Mouse (Mus musculus) hindbrain, embryonic 12.5 days (tissue): ENCODE results near the gene Adcyap1r1. TPM values are rescaled to one million over a fixed set of nuclear protein-coding genes. Genes with fewer than 3 reads are reported as not detected.

ENCODE experiments used
- ATAC-seq: fragments of 200-750 bp; cut with Nextera tagmentation; 2 replicates; pipeline ENCODE4 v1.8.0; 2017; ENCODE audit warnings: moderate TSS enrichment; ENCODE audit not compliant: low FRiP score
- H3K27ac ChIP-seq: fragments of 300-500 bp; sonication (generic); 2 replicates; pipeline ENCODE4 v1.5.1; 2016; ENCODE audit warnings: mild to moderate bottlenecking
- H3K27me3 ChIP-seq: fragments of 300-500 bp; sonication (generic); 2 replicates; pipeline ENCODE4 v1.6.1; 2016; ENCODE audit warnings: mild to moderate bottlenecking
- H3K36me3 ChIP-seq: fragments of 300-500 bp; sonication (generic); 2 replicates; pipeline ENCODE4 v1.6.1; 2016; ENCODE audit warnings: mild to moderate bottlenecking
- H3K4me1 ChIP-seq: fragments of 300-500 bp; sonication (generic); 2 replicates; pipeline ENCODE4 v1.6.1; 2016
- H3K4me2 ChIP-seq: fragments of 300-500 bp; sonication (generic); replicated peaks from 2 replicates; pipeline ENCODE4 v1.6.1; 2016; ENCODE audit warnings: mild to moderate bottlenecking
- H3K4me3 ChIP-seq: fragments of 300-500 bp; sonication (generic); 2 replicates; pipeline ENCODE4 v1.5.1; 2016; ENCODE audit warnings: mild to moderate bottlenecking
- H3K9ac ChIP-seq: fragments of 300-500 bp; sonication (generic); 2 replicates; pipeline ENCODE4 v1.6.1; 2016; ENCODE audit warnings: mild to moderate bottlenecking, moderate library complexity
- H3K9me3 ChIP-seq: fragments of 300-500 bp; sonication (generic); replicated peaks from 2 replicates; pipeline ENCODE4 v1.6.1; 2016; ENCODE audit warnings: mild to moderate bottlenecking
- WGBS: fragments of 180-500 bp; shearing (Covaris S2); methylation state at CpG from one replicate; pipeline ENCODE4 v1.1.7; 2016; 5-methylcytosine and 5-hydroxymethylcytosine counted together
- polyA plus RNA-seq: library from polyadenylated mRNA; unstranded; fragments of >200 nt; fragmentation: Nextera tagmentation; extraction: Ambion mirVana; gene quantifications from 2 replicates; pipeline ENCODE4 v1.2.1, GENCODE M21; 2016

Adcyap1r1 gene
- polyA plus RNA-seq, 1 experiment from 2014 or later = 44.5 TPM

DNA sequence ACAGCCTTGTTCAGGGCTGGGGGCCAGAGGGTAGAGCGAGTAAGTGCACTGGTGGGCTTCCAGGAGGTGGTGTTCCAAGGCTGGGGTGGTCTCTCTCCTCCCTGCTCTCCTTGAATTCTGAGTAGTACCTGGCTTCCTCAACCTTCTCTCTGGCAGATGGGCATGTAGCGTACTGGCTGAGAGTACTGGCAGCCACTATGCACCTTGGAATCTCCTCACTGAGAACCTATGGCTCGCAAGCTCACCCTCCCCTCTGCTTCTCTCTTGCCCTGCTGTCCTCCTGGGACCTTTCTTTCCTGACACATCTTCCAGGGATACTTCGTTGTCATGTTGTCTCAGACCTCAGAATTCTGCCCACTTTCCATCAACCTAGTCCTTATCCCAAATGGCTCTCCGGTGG is 3.9 kb downstream of the Adcyap1r1 start:
- Histone ChIP-seq H3K4me3 (no peak overlapping the region), H3K4me1 (peaks cover 47% of the 10 kb centered on the region), H3K36me3 (peaks cover 6% of the 10 kb centered on the region; the same call in 1 of the 2 replicates), H3K4me2 (peak overlapping the region; percentile 96), H3K27me3 (peaks cover 12% of the 10 kb centered on the region), H3K27ac (no peak overlapping the region), H3K9ac (no peak overlapping the region), H3K9me3 (no peaks in the 10 kb centered on the region)
- WGBS = 90% methylated on average over 5 of the region's 5 CpGs
- no peak for ATAC-seq

DNA sequence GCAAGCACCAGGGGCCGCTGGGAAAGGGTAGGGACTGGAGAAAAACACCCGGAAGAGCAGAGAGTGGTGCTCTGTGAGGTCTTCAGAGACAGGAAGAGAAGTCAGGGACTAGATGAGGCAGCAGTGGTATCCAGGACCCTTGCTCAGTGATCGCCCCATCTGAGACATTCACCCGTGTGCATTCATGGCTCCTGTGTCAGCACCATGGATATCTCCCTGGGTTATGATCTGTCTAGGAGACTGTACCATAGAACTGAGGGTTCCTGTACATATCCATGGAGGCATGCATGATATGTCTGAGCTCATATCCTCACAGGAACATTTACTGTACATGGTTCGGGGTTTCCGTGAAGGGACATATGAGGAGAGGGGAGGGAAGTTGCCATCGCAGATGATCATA is 5.9 kb downstream of the Adcyap1r1 start:
- H3K27me3 ChIP-seq = peaks cover 8% of the 10 kb centered on the region
- WGBS = 77% methylated on average over 7 of the region's 7 CpGs
- H3K4me1 ChIP-seq = peaks cover 44% of the 10 kb centered on the region
- H3K9ac ChIP-seq = no peak overlapping the region
- H3K4me2 ChIP-seq = no peak overlapping the region
- no peak overlapping the region for H3K4me3 ChIP-seq
- H3K9me3 ChIP-seq = no peaks in the 10 kb centered on the region
- no peak overlapping the region for H3K27ac ChIP-seq
- H3K36me3 ChIP-seq = peaks cover 13% of the 10 kb centered on the region
- ATAC-seq = no peak

DNA sequence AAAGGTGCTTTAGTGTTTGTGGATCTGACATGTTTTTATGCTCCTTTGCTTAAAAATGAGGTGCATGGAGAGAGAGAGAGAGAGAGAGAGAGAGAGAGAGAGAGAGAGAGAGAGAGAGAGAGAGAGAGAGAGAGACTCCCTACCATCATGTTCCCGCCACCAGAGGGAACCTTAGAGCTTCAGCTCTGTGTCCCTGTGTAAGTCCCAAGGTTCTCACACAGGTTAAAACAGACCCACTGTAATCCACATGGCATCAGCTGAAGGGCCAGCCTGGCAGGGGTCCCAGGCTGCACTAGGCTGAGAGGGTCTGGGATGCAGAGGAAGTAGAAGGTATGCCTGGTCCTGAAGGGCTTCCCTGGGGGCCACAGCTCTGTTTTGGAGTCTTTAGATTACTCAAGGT is 6.4 kb downstream of the Adcyap1r1 start:
- Histone ChIP-seq H3K4me1 (peaks cover 40% of the 10 kb centered on the region), H3K9me3 (no peaks in the 10 kb centered on the region)
- ATAC-seq = no peak

DNA sequence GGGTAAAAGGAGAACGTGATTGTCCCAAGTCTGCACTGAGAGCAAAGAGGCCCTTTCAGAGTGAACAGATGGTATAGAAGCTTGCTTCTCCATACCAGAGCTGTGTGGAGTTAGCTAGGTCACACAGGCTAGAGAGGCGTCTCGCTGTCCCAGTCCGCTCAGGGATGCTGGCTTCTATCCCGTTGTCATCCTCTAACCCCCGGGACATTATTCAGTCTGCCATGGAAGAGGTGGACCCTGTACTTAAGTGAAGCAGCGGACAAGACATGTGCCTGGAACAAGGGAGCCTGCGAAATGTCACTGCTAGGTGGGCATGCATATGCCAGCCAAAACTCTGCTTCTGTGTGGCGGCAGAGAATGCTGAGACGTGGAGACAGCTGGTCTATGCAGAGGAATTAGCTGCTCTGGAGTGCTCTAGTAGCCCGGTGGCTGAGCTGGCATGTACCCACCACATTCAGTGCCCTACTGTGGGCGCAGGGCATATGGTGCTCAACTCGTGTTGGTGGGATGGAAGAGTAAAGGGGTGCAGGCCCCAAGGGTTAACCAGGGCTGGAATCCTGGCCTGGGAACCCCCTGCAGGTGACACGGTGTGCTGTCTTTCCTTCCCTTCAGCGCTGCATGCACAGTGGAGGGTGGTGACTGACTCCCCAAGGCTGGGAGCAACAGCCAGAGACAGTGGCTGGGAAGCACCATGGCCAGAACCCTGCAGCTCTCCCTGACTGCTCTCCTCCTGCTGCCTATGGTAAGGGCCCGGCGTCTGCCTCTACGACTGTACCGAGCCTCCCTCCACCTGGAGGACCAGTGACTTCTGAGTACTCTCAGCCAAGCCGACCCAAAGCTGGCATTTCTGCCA is 8.0 kb downstream of the Adcyap1r1 start:
- H3K9ac ChIP-seq = no peak overlapping the region
- H3K4me3 ChIP-seq = no peak overlapping the region
- no peak overlapping the region for H3K27ac ChIP-seq
- peaks cover 18% of the 10 kb centered on the region for H3K36me3 ChIP-seq
- ATAC-seq = no peak
- H3K4me1 ChIP-seq = peaks cover 30% of the 10 kb centered on the region
- H3K4me2 ChIP-seq = no peak overlapping the region
- 86% methylated on average over 20 of the region's 20 CpGs for WGBS
- no peaks in the 10 kb centered on the region for H3K9me3 ChIP-seq
- no peaks in the 10 kb centered on the region; the same call in 1 of the 2 replicates for H3K27me3 ChIP-seq

More for the DNA sequence above, 6.4 kb downstream of the Adcyap1r1 start:
- H3K27me3 ChIP-seq = peaks cover 8% of the 10 kb centered on the region
- H3K36me3 ChIP-seq = peaks cover 16% of the 10 kb centered on the region
- no peak overlapping the region for H3K4me3 ChIP-seq
- no peak overlapping the region for H3K27ac ChIP-seq
- H3K4me2 ChIP-seq = no peak overlapping the region
- H3K9ac ChIP-seq = no peak overlapping the region
- WGBS = 50% methylated on average over 1 of the region's 1 CpGs

DNA sequence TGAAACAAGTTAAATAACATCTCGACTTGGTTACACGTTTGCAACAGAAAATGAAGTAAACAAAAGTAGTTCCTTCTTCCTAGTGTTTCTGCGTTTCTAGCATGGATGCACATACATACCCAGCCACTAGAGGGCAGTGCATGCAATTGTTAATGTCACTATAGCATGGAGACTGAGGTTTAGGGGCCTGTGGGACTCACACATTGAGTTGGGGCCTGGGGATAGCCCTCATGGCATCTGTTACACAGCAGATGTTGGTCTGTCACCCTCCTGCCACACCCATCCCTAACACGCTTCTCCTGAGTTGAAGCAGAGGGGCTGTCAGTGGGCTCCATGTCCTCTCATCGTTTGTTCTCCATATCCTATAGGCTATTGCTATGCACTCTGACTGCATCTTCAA is 9.4 kb downstream of the Adcyap1r1 start:
- no peaks in the 10 kb centered on the region for H3K9me3 ChIP-seq
- no peaks in the 10 kb centered on the region for H3K27me3 ChIP-seq
- peaks cover 18% of the 10 kb centered on the region for H3K36me3 ChIP-seq
- H3K4me2 ChIP-seq = no peak overlapping the region
- no peak overlapping the region for H3K4me3 ChIP-seq
- WGBS = 69% methylated on average over 5 of the region's 5 CpGs
- no peak for ATAC-seq
- no peak overlapping the region for H3K9ac ChIP-seq
- H3K27ac ChIP-seq = no peak overlapping the region
- peaks cover 27% of the 10 kb centered on the region for H3K4me1 ChIP-seq

DNA sequence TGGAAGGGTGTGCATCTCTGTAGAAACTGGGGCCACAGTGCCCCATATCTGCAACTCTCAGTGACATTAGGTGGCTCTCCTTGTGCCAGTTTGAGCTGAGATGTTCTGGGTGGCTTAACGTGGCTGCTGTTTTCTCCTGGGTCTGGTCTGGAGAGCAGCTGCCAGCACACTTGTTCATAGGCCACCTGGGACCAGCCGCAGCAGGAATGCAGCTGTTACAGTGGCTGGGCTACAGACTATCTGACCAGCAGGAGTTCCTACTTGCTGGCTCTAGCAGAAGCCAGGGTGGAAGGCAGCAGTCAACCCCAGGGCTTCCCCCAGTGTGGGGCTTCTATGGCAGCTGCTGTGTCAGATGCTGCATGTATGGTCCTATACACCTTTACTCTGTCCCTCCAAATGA is 9.9 kb downstream of the Adcyap1r1 start:
- ATAC-seq = no peak
- H3K9me3 ChIP-seq = no peaks in the 10 kb centered on the region
- H3K36me3 ChIP-seq = peaks cover 18% of the 10 kb centered on the region
- H3K4me1 ChIP-seq = peaks cover 29% of the 10 kb centered on the region
- WGBS = 68% methylated on average over 2 of the region's 2 CpGs
- H3K27me3 ChIP-seq = no peaks in the 10 kb centered on the region
- no peak overlapping the region for H3K9ac ChIP-seq
- H3K4me3 ChIP-seq = no peak overlapping the region
- no peak overlapping the region for H3K27ac ChIP-seq
- no peak overlapping the region for H3K4me2 ChIP-seq

DNA sequence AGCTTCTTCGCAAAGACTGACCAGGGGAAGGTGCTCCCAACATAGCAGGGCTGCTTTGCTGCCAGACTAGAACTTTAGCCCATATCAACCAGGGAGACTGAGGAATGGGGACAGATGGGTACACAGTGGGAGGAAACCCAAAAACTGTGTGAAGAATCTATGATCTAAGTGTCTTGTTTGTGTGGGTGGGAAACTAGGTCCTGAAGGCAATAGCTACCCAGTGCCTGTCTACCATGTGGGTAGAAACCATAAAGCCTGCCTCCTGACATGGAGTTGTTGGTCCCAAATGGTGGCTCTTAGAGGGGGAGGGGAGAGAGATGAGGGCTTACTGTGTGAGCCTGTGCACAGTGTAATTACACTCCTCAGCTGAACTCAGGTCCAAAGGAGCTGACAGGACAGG is 10.6 kb downstream of the Adcyap1r1 start:
- Histone ChIP-seq H3K4me3 (no peak overlapping the region), H3K27ac (no peak overlapping the region), H3K36me3 (peaks cover 18% of the 10 kb centered on the region), H3K9me3 (no peaks in the 10 kb centered on the region), H3K9ac (no peak overlapping the region), H3K4me2 (no peak overlapping the region), H3K4me1 (peaks cover 30% of the 10 kb centered on the region), H3K27me3 (no peaks in the 10 kb centered on the region)
- WGBS = 84% methylated on average over 1 of the region's 1 CpGs
- no peak for ATAC-seq

DNA sequence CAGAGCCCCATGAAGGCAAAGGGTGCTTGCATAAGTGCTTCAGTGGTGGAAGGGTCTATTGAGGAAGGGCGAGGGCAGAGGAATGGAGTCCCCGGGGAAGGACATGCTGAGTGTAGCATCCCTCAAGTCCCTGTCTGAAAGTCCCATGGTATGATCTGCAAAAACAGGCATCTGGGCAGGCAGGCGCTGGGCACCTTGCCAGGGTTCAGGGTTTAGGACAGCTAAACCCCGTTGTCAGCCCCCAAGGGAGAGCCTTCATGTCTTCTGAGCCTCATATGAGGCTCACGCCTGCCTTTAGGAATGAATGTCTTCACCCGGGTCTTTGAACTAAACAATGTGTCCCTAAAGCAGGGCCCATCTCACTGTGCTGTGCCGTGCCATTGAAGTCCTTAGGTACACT is 12.2 kb downstream of the Adcyap1r1 start:
- no peak overlapping the region for H3K4me3 ChIP-seq
- peaks cover 21% of the 10 kb centered on the region for H3K4me1 ChIP-seq
- ATAC-seq = no peak
- H3K27ac ChIP-seq = no peak overlapping the region
- no peaks in the 10 kb centered on the region for H3K27me3 ChIP-seq
- WGBS = 88% methylated on average over 7 of the region's 7 CpGs
- no peak overlapping the region for H3K9ac ChIP-seq
- no peaks in the 10 kb centered on the region for H3K9me3 ChIP-seq
- H3K4me2 ChIP-seq = no peak overlapping the region
- peaks cover 24% of the 10 kb centered on the region for H3K36me3 ChIP-seq

DNA sequence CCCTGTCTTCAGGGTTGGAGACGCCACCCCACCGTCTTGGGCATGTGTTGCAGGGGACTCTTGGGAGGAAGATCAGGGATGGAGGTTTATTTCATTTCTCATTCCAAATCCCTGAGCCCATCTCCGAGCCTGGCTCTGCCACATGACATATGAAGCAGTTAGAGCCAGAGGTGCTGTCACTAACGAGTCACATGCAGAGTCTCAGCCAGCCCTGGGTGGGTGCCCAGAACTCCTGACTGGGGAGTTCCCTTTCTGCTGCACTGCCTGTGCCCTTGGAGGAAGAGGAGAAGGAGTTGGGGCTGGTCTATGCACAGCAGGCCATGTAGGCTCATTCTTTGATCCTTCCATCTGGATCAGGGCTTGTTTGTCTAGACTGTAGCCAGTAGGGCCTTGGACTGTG is 13.5 kb downstream of the Adcyap1r1 start:
- no peak overlapping the region for H3K27ac ChIP-seq
- H3K4me2 ChIP-seq = no peak overlapping the region
- no peaks in the 10 kb centered on the region for H3K27me3 ChIP-seq
- peaks cover 30% of the 10 kb centered on the region for H3K36me3 ChIP-seq
- H3K4me3 ChIP-seq = no peak overlapping the region
- WGBS = 91% methylated on average over 4 of the region's 4 CpGs
- H3K9ac ChIP-seq = no peak overlapping the region
- peaks cover 21% of the 10 kb centered on the region for H3K4me1 ChIP-seq
- no peak for ATAC-seq
- no peaks in the 10 kb centered on the region for H3K9me3 ChIP-seq

DNA sequence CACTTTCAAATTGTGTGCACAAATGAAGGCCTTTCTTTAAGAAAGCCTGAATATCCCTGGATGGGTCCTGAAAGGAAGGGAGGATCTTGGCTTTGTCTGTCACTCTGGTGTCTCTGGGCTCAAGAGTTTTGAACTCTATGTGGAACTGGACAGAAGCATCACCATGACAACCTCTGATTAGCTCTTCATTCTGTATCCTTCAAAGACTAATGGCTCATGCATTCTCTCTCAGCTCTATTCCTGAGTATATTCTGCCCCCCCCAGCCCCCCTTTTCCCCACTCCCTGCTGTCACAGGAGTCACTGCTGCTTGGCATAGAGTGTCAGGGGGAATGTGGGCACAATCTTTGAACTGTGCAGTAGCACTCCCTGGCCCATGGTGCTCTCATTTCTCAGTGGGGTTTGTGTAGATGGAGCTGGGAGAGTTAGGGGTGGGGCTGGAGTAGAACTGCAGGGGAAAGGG is 14.6 kb downstream of the Adcyap1r1 start:
- Histone ChIP-seq H3K9ac (no peak overlapping the region), H3K4me1 (peaks cover 21% of the 10 kb centered on the region), H3K4me3 (no peak overlapping the region), H3K27ac (no peak overlapping the region), H3K9me3 (no peaks in the 10 kb centered on the region), H3K4me2 (no peak overlapping the region), H3K36me3 (peaks cover 33% of the 10 kb centered on the region), H3K27me3 (no peaks in the 10 kb centered on the region)
- ATAC-seq = peak; percentile 29; the same call in 1 of the 2 replicates

DNA sequence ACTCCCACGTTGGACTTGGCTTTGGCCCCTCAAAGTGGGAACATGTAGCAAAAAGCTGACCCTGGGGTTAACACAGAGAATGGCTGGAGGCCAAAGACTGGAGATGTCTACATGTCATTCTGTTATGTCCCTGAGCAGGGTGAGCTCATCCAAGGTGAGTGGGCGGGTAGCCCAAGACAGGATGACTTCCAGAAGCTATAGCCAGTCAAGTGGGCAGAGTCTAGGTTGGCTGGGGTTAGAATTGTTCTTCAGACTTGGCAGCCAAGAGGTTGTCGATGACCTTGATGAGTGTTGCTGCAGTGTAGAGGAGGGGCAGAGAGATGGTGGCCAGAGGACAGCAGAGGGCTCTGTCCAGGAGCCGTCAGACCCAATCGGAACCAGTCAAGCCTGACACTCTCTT is 18.9 kb downstream of the Adcyap1r1 start:
- no peak overlapping the region for H3K9ac ChIP-seq
- H3K27ac ChIP-seq = no peak overlapping the region
- no peak for ATAC-seq
- no peak overlapping the region for H3K4me3 ChIP-seq
- H3K4me1 ChIP-seq = peaks cover 11% of the 10 kb centered on the region
- WGBS = 93% methylated on average over 5 of the region's 5 CpGs
- H3K9me3 ChIP-seq = no peaks in the 10 kb centered on the region
- no peaks in the 10 kb centered on the region for H3K27me3 ChIP-seq
- no peak overlapping the region for H3K4me2 ChIP-seq
- H3K36me3 ChIP-seq = peaks cover 46% of the 10 kb centered on the region

DNA sequence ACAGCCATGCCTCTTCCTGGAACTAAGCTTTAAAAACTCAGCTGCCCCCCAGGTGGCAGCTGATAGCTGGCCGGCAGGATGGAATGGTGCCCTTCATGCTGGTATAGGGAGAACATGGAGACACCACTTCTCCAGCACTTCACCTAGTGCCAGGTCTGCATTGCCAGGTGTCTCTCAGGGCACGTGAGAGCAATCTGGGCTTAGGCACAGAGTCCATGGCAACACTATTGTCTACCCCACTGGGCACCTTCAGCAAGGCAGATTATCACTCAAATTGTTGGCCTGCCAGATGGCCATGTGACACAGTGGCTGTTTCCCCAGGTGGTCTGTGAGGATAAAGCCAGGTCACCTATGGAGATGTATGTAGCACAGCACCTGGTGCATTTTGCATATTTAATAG is 20.6 kb downstream of the Adcyap1r1 start:
- no peak for ATAC-seq
- Histone ChIP-seq H3K4me3 (no peak overlapping the region), H3K36me3 (peaks cover 46% of the 10 kb centered on the region), H3K27ac (no peak overlapping the region), H3K27me3 (no peaks in the 10 kb centered on the region), H3K9me3 (no peaks in the 10 kb centered on the region), H3K9ac (no peak overlapping the region), H3K4me2 (no peak overlapping the region), H3K4me1 (no peaks in the 10 kb centered on the region)
- 75% methylated on average over 2 of the region's 2 CpGs for WGBS

DNA sequence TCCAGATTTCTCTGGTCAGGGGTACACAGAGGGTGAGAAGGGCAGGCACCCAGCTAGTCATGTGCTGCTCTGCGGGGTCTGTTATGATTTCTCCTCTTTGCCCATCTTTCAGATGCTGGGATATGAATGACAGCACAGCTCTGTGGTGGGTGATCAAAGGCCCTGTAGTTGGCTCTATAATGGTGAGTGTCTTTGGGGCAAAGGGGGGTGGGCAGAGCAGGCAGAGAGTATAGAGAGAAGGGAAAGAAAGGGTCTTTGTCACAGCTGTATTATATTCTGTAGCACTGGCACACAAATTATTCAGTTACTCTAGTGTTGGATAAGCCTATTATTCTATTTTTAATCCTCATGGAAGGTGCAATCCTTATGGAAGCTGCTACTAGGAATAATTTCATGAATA is 29.2 kb downstream of the Adcyap1r1 start:
- H3K4me1 ChIP-seq = peaks cover 22% of the 10 kb centered on the region
- H3K36me3 ChIP-seq = peaks cover 33% of the 10 kb centered on the region
- H3K4me3 ChIP-seq = no peak overlapping the region
- H3K27me3 ChIP-seq = no peaks in the 10 kb centered on the region
- H3K27ac ChIP-seq = no peak overlapping the region
- H3K9me3 ChIP-seq = no peaks in the 10 kb centered on the region
- WGBS = 95% methylated on average over 1 of the region's 1 CpGs
- ATAC-seq = no peak
- no peak overlapping the region for H3K4me2 ChIP-seq
- H3K9ac ChIP-seq = no peak overlapping the region
